Mouse (Mus musculus) cerebellum, adult 2 months (tissue): ENCODE measurements at regions not wholly inside any gene's neighbourhood (a gene's known extent, or its start where the extent isn't known, plus 50 kb on each side); places are given as distances from the start of the nearest gene placed in this dataset.

ENCODE experiments used
- CTCF ChIP-seq: fragments of 200-500 bp; IDR thresholded peaks from 2 replicates; pipeline ENCODE4 v1.5.1; 2011; ENCODE audit warnings: low read depth, mild to moderate bottlenecking, control low read depth, low read length, moderate library complexity, borderline replicate concordance; ENCODE audit not compliant: insufficient read depth
- POLR2A ChIP-seq: fragments of 200-500 bp; IDR thresholded peaks from 2 replicates; pipeline ENCODE4 v1.6.1; 2011; ENCODE audit warnings: low read length, control low read depth, borderline replicate concordance; ENCODE audit not compliant: insufficient read depth

DNA sequence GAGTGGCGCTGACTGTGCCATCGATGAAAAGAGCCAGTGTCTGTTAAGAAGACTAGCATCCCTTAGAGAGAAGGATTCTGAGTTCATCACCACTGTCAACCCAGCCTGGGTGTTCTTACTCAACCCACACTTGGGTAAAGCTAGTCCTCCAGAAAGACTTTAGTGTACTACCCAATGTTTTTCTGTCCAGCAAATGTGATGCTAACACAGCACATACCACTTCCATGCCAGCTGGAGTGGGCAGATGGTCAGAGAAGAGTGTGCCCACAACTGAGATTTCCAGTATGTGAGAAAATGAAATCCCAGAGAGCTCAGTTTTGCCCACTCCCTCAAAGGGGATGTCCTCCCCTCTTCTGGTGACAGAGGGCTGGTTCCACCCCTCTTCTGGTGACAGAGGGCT, 295.3 kb upstream of the Irx1 start:
- TF ChIP-seq CTCF: no peak
- TF ChIP-seq POLR2A: no peak
